Mouse (Mus musculus) erythroid progenitor cell, adult 5-6 weeks (primary cell): ENCODE measurements at regions not wholly inside any gene's neighbourhood (a gene's known extent, or its start where the extent isn't known, plus 50 kb on each side); places are given as distances from the start of the nearest gene placed in this dataset.

Experiments
- ATAC-seq: replicated peaks from 2 replicates; pipeline ENCODE4 v1.8.0; 2016; ENCODE audit warnings: moderate number of reproducible peaks, mild to moderate bottlenecking, moderate TSS enrichment, inconsistent platforms; ENCODE audit not compliant: poor library complexity, low FRiP score, severe bottlenecking

DNA sequence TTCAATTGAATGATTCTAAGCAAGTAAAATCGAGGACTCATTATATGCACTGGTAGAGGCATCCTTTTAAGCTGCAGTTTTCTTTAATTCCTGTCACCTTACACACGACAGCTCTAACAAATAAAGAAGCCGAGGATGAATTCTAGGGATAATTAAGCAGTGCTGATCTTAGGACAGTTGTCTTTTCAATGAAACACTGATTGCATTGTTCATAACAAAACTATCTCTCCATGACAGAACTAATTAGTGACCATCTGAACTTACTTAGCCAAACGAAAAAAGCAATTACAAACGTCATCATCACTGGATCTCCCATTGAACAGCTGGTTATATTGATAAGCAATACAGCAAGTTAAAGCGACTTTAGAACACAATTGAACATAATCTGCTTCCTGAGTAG lies 1579.7 kb upstream of the G6pd2 start:
- no peak for ATAC-seq

DNA sequence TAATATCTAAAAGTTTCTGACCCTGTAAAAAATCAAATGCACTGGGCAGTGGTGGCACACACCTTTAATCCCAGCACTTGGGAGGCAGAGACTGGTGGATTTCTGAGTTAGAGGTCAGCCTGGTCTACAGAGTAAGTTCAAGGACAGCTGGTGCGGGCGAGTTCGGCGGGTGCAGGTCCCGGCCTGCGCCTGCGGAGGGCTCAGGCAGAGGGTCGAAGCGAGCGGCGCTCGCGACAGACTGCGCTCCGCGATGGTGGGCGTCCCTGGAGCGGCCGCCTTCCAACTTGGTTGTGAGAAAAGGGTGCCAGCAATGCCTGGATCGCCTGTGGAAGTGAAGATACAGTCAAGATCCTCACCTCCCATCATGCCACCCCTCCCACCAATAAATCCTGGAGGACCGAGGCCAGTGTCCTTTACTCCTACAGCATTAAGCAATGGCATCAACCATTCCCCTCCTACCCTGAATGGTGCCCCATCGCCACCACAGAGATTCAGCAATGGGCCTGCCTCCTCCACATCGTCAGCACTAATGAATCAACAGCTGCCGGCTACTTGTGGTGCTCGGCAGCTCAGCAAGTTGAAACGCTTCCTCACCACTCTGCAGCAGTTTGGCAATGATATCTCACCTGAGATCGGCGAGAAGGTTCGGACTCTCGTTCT lies 1577.3 kb upstream of the G6pd2 start:
- peak; percentile 92 for ATAC-seq

DNA sequence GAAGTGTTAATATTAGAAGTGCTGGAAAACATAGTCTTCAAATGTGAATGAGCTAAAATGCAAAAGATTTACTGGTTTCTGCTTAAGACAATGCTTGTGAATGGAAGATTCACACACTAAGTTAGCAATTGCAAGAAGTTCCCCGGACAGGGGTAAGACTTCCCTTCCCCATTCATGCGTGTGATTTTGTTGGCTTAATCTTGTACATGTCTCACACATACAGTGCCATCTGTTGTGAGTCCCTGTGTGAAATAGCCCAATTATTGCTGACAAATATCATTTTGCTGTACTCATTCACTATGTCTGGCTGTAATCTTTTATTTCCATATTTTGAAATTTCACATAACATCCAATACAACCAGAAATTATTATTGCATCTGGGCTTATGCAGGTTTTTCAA lies 1564.4 kb upstream of the G6pd2 start:
- no peak for ATAC-seq

DNA sequence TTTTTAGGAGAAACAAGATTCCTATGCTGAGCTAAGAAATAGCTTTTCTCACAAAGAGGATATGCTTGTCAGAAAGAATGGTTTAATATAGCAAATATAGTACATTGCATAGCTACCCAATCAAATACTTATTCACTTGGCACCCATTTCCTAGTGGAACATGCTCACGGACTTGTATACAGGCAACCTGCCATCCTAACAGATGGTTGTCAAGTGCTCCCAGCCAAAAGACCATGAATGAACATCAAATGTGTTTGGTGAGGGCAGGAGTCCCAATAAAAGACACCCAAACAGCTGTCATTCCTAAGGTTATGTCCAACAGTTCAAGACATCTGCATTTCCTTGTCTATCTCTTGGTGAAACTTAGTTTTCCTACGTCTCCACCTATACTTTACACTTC lies 1531.9 kb upstream of the G6pd2 start:
- ATAC-seq: no peak
